Mouse (Mus musculus): ENCODE measurements at regions not wholly inside any gene's neighbourhood (a gene's known extent, or its start where the extent isn't known, plus 50 kb on each side); places are given as distances from the start of the nearest gene placed in this dataset.

DNA sequence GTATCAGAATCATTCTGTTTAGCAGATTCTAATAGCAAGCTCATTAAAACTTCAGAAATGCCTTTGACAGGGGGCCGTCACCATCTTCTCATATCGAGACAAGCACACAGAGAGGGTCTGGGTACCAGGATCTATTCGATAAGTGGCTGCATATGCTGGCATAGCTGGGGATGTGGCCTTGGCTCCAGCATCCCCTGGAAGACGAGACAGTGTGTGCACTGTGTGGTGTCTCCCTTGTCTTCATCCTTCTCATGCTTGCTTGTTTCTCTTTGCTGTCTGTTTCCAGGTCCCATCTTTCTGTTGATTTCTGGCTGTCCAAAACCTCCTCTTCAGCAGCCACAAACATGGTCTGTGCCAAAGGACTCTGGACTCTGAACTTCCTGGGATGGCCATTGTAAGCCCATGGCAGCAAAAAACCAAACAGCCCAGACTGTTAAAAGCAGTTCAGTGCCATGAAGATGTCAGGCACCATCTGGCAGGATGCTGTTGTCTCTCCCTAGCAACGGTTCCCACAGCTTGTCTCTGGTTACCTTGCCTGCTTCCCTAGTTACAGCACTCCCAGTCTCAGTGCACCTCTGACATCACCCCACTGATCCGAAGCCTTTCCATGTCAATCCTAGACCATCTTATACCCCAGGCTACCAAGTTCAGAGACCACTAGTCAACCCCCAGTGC, 56.5 kb downstream of the Kctd12 start:
- 57% methylated on average over 6 of the region's 6 CpGs for WGBS

DNA sequence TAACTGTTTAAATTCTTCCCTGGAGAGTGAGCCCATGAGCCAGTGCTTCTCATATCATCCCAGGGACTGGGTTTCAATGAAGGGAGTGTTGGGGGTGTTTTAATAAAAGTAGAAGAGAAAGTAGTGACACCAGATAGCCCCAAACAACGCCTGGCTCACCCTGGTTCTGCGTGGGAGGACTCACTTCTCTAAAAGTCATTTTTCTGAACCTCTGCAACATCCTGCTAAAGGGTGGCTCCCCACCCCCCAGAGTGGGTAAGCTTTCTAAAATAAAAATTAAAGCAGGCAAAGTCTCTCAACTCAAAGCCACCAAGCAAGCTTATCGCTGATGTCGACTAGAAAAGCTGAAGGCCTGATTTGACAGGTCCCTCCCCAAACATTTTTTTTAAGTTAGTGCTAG, 57.8 kb downstream of the Kctd12 start:
- H3K27ac ChIP-seq (ENCODE audit: low read length), result no peak overlapping the region
- no peaks in the 10 kb centered on the region for H3K27me3 ChIP-seq (ENCODE audit: insufficient read depth, low read length)
- H3K4me1 ChIP-seq (ENCODE audit: insufficient read depth, low read length), result no peaks in the 10 kb centered on the region
- ATAC-seq (ENCODE audit: low FRiP score, low TSS enrichment), result no peak; the same call in 1 of the 2 replicates
- WGBS, result 45% methylated on average over 4 of the region's 4 CpGs
- no peak overlapping the region for H3K9ac ChIP-seq (replicated peaks; ENCODE audit: low read length)
- no peaks in the 10 kb centered on the region for H3K36me3 ChIP-seq (ENCODE audit: insufficient read depth, low read length)
- no peaks in the 10 kb centered on the region for H3K9me3 ChIP-seq (ENCODE audit: low read length)
- no peak overlapping the region for H3K4me2 ChIP-seq (replicated peaks; ENCODE audit: low read depth, low read length)
- no peak overlapping the region for H3K4me3 ChIP-seq (ENCODE audit: low read length)

More for the DNA sequence above, 56.5 kb downstream of the Kctd12 start:
- Histone ChIP-seq H3K27ac (ENCODE audit: low read length) (no peak overlapping the region), H3K4me2 (replicated peaks; ENCODE audit: low read depth, low read length) (no peak overlapping the region), H3K36me3 (ENCODE audit: insufficient read depth, low read length) (no peaks in the 10 kb centered on the region), H3K4me3 (ENCODE audit: low read length) (no peak overlapping the region), H3K4me1 (ENCODE audit: insufficient read depth, low read length) (no peaks in the 10 kb centered on the region), H3K27me3 (ENCODE audit: insufficient read depth, low read length) (no peaks in the 10 kb centered on the region), H3K9me3 (ENCODE audit: low read length) (no peaks in the 10 kb centered on the region), H3K9ac (replicated peaks; ENCODE audit: low read length) (no peak overlapping the region)
- no peak for ATAC-seq (ENCODE audit: low FRiP score, low TSS enrichment)

DNA sequence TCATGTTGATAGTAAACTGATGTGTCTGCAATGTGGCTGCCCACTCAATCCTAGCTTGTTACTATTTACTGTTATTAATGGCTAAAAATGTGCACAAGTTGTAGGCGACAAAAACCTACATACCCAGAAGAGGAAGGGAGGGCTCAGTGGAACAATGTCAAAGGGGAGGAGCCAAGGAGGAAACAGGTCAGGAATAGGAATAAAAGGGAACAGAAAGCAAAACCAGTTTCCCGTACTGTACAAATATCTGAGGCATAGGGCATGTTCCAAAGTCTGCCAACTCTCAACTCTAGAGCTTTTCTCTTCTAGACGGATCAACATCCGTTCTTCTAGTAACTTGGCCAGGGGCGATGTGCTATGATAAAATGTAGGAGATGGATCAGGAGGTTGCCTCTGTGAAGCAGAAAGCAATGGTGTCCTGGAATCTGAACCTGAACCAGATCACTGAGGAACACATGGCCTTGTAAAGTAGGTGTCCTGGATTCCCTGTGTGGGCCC, 59.9 kb downstream of the Kctd12 start:
- 77% methylated on average over 5 of the region's 5 CpGs for WGBS
- no peak for ATAC-seq (ENCODE audit: low FRiP score, low TSS enrichment)
- H3K36me3 ChIP-seq (ENCODE audit: insufficient read depth, low read length), result no peaks in the 10 kb centered on the region
- no peaks in the 10 kb centered on the region for H3K27me3 ChIP-seq (ENCODE audit: insufficient read depth, low read length)
- no peak overlapping the region for H3K4me3 ChIP-seq (ENCODE audit: low read length)
- no peak overlapping the region for H3K27ac ChIP-seq (ENCODE audit: low read length)
- no peak overlapping the region for H3K4me2 ChIP-seq (replicated peaks; ENCODE audit: low read depth, low read length)
- no peaks in the 10 kb centered on the region for H3K9me3 ChIP-seq (ENCODE audit: low read length)
- H3K4me1 ChIP-seq (ENCODE audit: insufficient read depth, low read length), result no peaks in the 10 kb centered on the region
- H3K9ac ChIP-seq (replicated peaks; ENCODE audit: low read length), result no peak overlapping the region

DNA sequence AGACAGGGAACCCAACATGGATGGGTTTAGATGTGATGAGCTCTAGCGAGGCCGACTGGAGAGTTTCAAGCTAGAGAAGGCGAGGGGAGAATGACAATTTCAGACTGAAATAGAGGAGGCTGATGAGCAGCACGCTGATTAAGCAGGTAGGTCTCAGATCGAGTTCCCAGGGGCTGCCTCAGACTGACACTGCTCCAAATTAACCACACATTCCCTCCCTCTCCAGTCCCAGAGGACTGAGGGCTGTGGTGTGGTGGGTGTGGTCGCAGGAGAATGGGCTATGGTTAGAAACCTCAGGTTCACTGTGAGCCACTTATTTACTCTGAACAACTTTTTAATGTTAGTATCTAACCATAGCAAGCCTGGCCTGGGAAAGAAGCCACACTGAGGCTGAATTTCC, 62.0 kb downstream of the Kctd12 start:
- no peak overlapping the region for H3K9ac ChIP-seq (replicated peaks; ENCODE audit: low read length)
- H3K27ac ChIP-seq (ENCODE audit: low read length), result no peak overlapping the region
- ATAC-seq (ENCODE audit: low FRiP score, low TSS enrichment), result no peak
- no peak overlapping the region for H3K4me3 ChIP-seq (ENCODE audit: low read length)
- WGBS, result 75% methylated on average over 6 of the region's 6 CpGs
- no peaks in the 10 kb centered on the region for H3K36me3 ChIP-seq (ENCODE audit: insufficient read depth, low read length)
- H3K4me1 ChIP-seq (ENCODE audit: insufficient read depth, low read length), result no peaks in the 10 kb centered on the region
- no peaks in the 10 kb centered on the region for H3K9me3 ChIP-seq (ENCODE audit: low read length)
- H3K4me2 ChIP-seq (replicated peaks; ENCODE audit: low read depth, low read length), result no peak overlapping the region
- H3K27me3 ChIP-seq (ENCODE audit: insufficient read depth, low read length), result no peaks in the 10 kb centered on the region

DNA sequence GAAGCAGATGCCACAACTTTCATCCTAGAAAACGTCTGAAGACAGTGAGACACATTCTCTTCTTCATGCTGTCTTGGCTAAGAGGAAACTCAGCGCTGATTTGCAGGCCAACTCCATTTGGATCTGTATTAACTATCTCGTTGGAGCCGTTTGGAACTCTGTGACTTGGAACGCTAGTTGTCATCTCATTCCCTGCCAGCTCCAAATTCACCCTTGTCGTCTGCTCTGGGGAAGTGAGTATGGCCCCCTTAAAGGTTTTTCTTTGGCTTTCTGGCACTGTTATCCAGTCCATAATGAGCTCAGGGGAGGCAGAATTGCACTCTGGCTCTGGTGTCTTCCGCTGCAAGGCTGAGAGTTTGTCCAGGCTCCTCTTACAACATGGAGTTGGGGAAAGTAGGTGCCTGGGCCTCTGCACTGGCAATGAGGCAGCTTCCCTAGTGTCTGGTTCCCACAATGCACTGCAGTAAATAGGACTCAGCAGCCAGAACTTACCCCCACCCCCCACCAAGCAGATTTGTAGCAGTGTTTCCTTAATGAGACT, 63.1 kb downstream of the Kctd12 start:
- 77% methylated on average over 7 of the region's 7 CpGs for WGBS
- Histone ChIP-seq H3K4me1 (ENCODE audit: insufficient read depth, low read length) (no peaks in the 10 kb centered on the region), H3K36me3 (ENCODE audit: insufficient read depth, low read length) (no peaks in the 10 kb centered on the region), H3K27ac (ENCODE audit: low read length) (no peak overlapping the region), H3K9ac (replicated peaks; ENCODE audit: low read length) (no peak overlapping the region), H3K4me3 (ENCODE audit: low read length) (no peak overlapping the region), H3K4me2 (replicated peaks; ENCODE audit: low read depth, low read length) (no peak overlapping the region), H3K9me3 (ENCODE audit: low read length) (no peaks in the 10 kb centered on the region), H3K27me3 (ENCODE audit: insufficient read depth, low read length) (no peaks in the 10 kb centered on the region)
- no peak for ATAC-seq (ENCODE audit: low FRiP score, low TSS enrichment)

DNA sequence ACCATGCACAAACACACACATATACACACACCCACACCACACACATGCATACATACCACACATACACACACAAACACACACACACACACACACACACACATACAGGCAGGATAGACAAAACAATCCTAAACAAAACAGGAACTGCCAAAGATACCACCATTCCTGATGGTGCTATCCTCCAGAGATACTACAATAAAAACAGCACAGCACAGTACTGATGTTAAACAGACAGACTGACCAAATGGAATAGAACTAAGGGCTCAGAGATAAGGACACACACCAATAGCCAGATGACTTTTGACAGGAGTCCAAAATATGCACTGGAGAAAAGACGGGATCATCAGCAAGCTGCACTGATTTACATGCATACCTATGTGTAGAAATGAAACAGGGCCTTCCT, 64.5 kb downstream of the Kctd12 start:
- WGBS, result 79% methylated on average over 1 of the region's 1 CpGs
- H3K27ac ChIP-seq (ENCODE audit: low read length), result no peak overlapping the region
- no peak overlapping the region for H3K4me2 ChIP-seq (replicated peaks; ENCODE audit: low read depth, low read length)
- ATAC-seq (ENCODE audit: low FRiP score, low TSS enrichment), result no peak
- H3K9me3 ChIP-seq (ENCODE audit: low read length), result no peaks in the 10 kb centered on the region
- H3K4me3 ChIP-seq (ENCODE audit: low read length), result no peak overlapping the region
- no peaks in the 10 kb centered on the region for H3K4me1 ChIP-seq (ENCODE audit: insufficient read depth, low read length)
- no peaks in the 10 kb centered on the region for H3K27me3 ChIP-seq (ENCODE audit: insufficient read depth, low read length)
- H3K36me3 ChIP-seq (ENCODE audit: insufficient read depth, low read length), result no peaks in the 10 kb centered on the region
- no peak overlapping the region for H3K9ac ChIP-seq (replicated peaks; ENCODE audit: low read length)

DNA sequence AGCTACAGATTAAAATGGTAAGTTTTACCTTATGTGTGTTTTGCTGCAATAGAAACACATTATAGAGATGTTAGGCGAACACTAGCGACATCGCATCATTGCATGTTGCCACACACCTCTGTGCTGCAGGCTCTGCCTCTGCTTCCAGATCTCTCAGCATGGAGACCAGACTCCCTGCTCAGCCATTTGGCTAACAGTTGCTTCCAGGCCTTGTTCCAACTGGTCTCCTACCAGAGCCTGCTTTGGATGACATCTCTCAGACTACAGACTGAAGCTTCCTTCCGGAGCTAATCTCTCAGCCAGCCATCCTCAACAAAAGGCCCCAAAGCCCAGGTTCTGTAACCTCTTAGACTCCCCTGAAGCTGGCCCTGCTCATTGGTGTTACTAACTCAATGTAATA, 66.5 kb downstream of the Kctd12 start:
- H3K4me1 ChIP-seq (ENCODE audit: insufficient read depth, low read length), result no peaks in the 10 kb centered on the region
- no peaks in the 10 kb centered on the region for H3K36me3 ChIP-seq (ENCODE audit: insufficient read depth, low read length)
- H3K9ac ChIP-seq (replicated peaks; ENCODE audit: low read length), result no peak overlapping the region
- H3K27ac ChIP-seq (ENCODE audit: low read length), result no peak overlapping the region
- 94% methylated on average over 4 of the region's 4 CpGs for WGBS
- H3K4me3 ChIP-seq (ENCODE audit: low read length), result no peak overlapping the region
- no peak for ATAC-seq (ENCODE audit: low FRiP score, low TSS enrichment)
- no peaks in the 10 kb centered on the region for H3K9me3 ChIP-seq (ENCODE audit: low read length)
- H3K27me3 ChIP-seq (ENCODE audit: insufficient read depth, low read length), result no peaks in the 10 kb centered on the region
- H3K4me2 ChIP-seq (replicated peaks; ENCODE audit: low read depth, low read length), result no peak overlapping the region

DNA sequence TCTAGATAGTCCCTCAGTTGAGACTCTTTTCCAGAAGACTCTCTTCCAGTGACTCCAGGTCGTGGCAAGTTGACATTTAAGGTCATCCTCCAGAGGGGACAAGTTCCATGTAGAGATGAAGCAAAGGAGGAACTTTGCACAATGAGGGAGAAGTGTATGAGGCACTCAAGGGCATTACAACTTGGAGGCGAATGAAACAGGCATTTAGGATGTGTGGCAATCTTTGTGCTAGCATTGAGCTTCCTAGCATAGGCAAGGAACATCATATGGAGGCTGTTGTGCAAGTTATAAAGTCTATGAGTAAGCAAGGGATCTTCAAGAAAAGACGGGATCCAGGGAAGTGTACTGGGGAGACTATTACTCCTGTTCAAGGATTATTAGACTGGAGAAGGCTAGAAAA, 70.9 kb downstream of the Kctd12 start:
- 79% methylated on average over 3 of the region's 3 CpGs for WGBS
- Histone ChIP-seq H3K36me3 (ENCODE audit: insufficient read depth, low read length) (no peaks in the 10 kb centered on the region), H3K27me3 (ENCODE audit: insufficient read depth, low read length) (no peaks in the 10 kb centered on the region)

DNA sequence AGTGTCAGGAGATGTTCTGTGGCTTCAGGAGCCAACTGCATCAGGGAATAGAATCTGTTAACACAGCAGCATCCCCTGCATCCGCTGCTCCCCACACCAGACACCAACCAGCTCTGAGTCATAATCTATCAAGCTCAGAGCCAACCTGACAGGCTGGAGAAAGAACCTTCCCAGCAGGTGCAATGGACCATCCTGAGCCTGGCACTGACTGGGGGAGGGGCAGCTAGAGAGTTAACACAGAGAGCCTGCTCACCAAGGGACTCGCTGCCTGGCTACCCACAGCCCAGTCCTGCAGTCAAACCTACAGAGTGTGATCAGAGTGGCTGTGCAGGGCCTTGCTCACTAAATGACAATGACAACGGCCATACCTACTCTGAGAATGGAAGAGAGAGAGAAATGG, 73.4 kb downstream of the Kctd12 start:
- no peak overlapping the region for H3K4me3 ChIP-seq (ENCODE audit: low read length)
- 69% methylated on average over 3 of the region's 3 CpGs for WGBS
- H3K9ac ChIP-seq (replicated peaks; ENCODE audit: low read length), result no peak overlapping the region
- no peaks in the 10 kb centered on the region for H3K27me3 ChIP-seq (ENCODE audit: insufficient read depth, low read length)
- H3K9me3 ChIP-seq (ENCODE audit: low read length), result no peaks in the 10 kb centered on the region
- 0 out of 2 replicates have a peak, but pooled peaks have one; percentile 49 for ATAC-seq (ENCODE audit: low FRiP score, low TSS enrichment)
- H3K36me3 ChIP-seq (ENCODE audit: insufficient read depth, low read length), result no peaks in the 10 kb centered on the region
- H3K27ac ChIP-seq (ENCODE audit: low read length), result no peak overlapping the region
- no peak overlapping the region for H3K4me2 ChIP-seq (replicated peaks; ENCODE audit: low read depth, low read length)
- no peaks in the 10 kb centered on the region for H3K4me1 ChIP-seq (ENCODE audit: insufficient read depth, low read length)

More for the DNA sequence above, 70.9 kb downstream of the Kctd12 start:
- H3K4me1 ChIP-seq (ENCODE audit: insufficient read depth, low read length), result no peaks in the 10 kb centered on the region
- no peak overlapping the region for H3K4me2 ChIP-seq (replicated peaks; ENCODE audit: low read depth, low read length)
- H3K9me3 ChIP-seq (ENCODE audit: low read length), result no peaks in the 10 kb centered on the region
- no peak overlapping the region for H3K9ac ChIP-seq (replicated peaks; ENCODE audit: low read length)
- H3K27ac ChIP-seq (ENCODE audit: low read length), result no peak overlapping the region
- H3K4me3 ChIP-seq (ENCODE audit: low read length), result no peak overlapping the region
- no peak for ATAC-seq (ENCODE audit: low FRiP score, low TSS enrichment)

DNA sequence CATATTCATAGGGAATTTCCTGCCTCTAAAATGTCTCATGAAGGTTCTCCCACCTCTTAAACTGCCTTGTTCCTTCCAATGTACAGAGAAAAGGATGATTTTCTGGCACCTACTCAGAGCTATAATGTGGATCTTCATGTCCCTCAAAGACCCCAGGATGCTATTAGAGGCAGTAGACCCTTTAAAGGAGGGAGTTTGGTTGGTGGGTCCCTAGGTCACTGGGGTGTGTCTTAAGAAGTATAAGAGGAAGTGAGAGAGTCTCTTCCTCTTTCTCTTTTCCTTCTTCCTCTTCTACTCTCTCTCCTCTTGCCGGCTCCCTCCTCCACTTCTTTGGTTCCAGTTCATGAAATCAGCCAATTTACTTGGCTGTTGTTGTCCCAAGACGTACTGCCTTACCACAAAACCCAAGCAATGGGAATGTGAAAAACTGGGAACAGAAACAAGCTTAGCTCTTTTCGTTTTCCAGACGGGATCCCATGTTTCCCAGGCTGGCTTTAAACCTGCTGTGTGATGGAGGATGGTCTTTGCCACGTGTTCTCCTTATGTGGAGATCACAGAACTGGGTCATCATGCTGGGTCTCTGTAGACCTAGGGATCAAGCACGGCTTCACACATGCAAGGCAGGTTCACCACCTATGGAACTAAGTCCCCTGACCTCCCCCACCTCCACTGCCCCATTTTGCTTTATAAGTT, 74.9 kb downstream of the Kctd12 start:
- H3K9me3 ChIP-seq (ENCODE audit: low read length), result no peaks in the 10 kb centered on the region
- no peaks in the 10 kb centered on the region for H3K27me3 ChIP-seq (ENCODE audit: insufficient read depth, low read length)
- no peak overlapping the region for H3K9ac ChIP-seq (replicated peaks; ENCODE audit: low read length)
- no peak for ATAC-seq (ENCODE audit: low FRiP score, low TSS enrichment)
- H3K4me3 ChIP-seq (ENCODE audit: low read length), result no peak overlapping the region
- no peak overlapping the region for H3K4me2 ChIP-seq (replicated peaks; ENCODE audit: low read depth, low read length)
- no peaks in the 10 kb centered on the region for H3K36me3 ChIP-seq (ENCODE audit: insufficient read depth, low read length)
- WGBS, result 84% methylated on average over 6 of the region's 6 CpGs
- no peak overlapping the region for H3K27ac ChIP-seq (ENCODE audit: low read length)
- H3K4me1 ChIP-seq (ENCODE audit: insufficient read depth, low read length), result peaks cover 7% of the 10 kb centered on the region

Measured in kidney, embryonic 16.5 days (tissue).